Mouse (Mus musculus): ENCODE measurements around the gene Serp2. TPM values are rescaled to one million over a fixed set of nuclear protein-coding genes. Genes with fewer than 3 reads are reported as not detected.

Gene Serp2
- polyA plus RNA-seq, 1 experiment from 2014 or later: 7.3 TPM

- Histone ChIP-seq H3K4me1 (peaks cover 11% of the 10 kb centered on the region), H3K27me3 (no peaks in the 10 kb centered on the region), H3K9me3 (replicated peaks) (no peaks in the 10 kb centered on the region), H3K4me2 (replicated peaks) (no peak overlapping the region), H3K4me3 (replicated peaks) (no peak overlapping the region), H3K36me3 (no peaks in the 10 kb centered on the region), H3K9ac (no peak overlapping the region), H3K27ac (replicated peaks) (no peak overlapping the region)
- no peak for ATAC-seq (ENCODE audit: insufficient number of reproducible peaks, low FRiP score, low TSS enrichment, low read depth)
- WGBS: 32% methylated on average over 6 of the region's 6 CpGs
Measured at GRCm38 (mm10) chr14:76536921-76537320, 19.8 kb downstream of the Serp2 start.

DNA sequence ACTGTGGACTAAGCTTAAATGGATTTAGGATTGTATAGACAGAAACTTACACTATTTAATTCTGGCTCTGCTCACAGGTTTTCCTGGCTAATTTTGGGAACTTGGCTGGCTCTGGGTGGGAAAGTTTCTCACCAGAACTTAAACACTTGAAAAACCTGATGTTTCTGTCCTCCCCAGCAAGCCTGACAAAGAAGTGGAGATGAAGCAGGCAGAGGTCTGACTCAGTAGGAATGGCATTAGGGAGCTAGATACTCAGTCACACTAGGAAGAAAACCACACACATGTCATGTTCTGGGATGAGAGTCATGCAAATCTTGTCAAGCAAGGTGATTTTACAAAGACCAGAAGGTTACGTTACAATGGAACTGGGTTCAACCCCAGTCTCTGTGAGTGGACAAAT is 21.6 kb downstream of the Serp2 start:
- no peaks in the 10 kb centered on the region for H3K27me3 ChIP-seq
- no peak for ATAC-seq (ENCODE audit: insufficient number of reproducible peaks, low FRiP score, low TSS enrichment, low read depth)
- 86% methylated on average over 1 of the region's 1 CpGs for WGBS
- no peak overlapping the region for H3K4me2 ChIP-seq (replicated peaks)
- H3K4me3 ChIP-seq (replicated peaks): no peak overlapping the region
- no peaks in the 10 kb centered on the region for H3K9me3 ChIP-seq (replicated peaks)
- no peak overlapping the region for H3K27ac ChIP-seq (replicated peaks)
- H3K36me3 ChIP-seq: no peaks in the 10 kb centered on the region
- H3K9ac ChIP-seq: no peak overlapping the region
- peaks cover 11% of the 10 kb centered on the region for H3K4me1 ChIP-seq

DNA sequence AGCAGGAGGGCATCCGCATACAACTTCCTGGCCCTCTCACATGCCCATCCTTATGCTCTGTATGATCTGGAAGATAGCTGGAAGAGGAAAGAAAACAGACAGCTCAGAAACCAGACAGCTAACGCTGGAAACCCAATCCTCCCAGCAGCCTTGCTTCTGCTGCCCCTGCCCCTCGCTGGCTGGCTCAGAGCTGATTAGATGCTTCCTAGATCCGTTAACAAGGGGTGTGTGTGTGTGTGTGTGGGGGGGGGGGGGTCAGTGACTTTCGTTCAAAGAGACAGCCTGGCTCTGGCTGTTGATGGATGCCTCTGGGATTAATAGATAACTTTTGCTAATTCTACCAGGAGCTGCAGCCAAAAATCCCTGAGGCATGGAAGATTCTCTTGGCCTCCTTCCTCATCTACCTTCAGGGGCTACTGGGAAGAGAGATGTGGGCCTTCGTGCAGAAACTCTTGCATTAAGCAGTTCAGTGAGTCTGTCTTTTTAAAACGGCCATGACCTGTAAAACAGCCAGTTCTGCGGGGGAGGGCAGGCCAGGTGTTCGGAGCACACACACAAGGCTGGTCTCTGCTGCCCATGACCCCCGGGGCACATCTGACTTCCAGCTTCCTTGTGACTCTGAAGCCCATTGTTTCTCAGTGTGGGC is 23.4 kb downstream of the Serp2 start:
- no peaks in the 10 kb centered on the region for H3K27me3 ChIP-seq
- ATAC-seq (ENCODE audit: insufficient number of reproducible peaks, low FRiP score, low TSS enrichment, low read depth): no peak
- no peaks in the 10 kb centered on the region for H3K9me3 ChIP-seq (replicated peaks)
- peak overlapping the region; percentile 17 for H3K4me3 ChIP-seq (replicated peaks)
- H3K36me3 ChIP-seq: no peaks in the 10 kb centered on the region
- peaks cover 20% of the 10 kb centered on the region for H3K4me1 ChIP-seq
- H3K9ac ChIP-seq: no peak overlapping the region
- H3K4me2 ChIP-seq (replicated peaks): peak overlapping the region; percentile 39
- peak overlapping the region; percentile 55; the same call in 1 of the 2 replicates for H3K27ac ChIP-seq (replicated peaks)
- 8% methylated on average over 10 of the region's 10 CpGs for WGBS

DNA sequence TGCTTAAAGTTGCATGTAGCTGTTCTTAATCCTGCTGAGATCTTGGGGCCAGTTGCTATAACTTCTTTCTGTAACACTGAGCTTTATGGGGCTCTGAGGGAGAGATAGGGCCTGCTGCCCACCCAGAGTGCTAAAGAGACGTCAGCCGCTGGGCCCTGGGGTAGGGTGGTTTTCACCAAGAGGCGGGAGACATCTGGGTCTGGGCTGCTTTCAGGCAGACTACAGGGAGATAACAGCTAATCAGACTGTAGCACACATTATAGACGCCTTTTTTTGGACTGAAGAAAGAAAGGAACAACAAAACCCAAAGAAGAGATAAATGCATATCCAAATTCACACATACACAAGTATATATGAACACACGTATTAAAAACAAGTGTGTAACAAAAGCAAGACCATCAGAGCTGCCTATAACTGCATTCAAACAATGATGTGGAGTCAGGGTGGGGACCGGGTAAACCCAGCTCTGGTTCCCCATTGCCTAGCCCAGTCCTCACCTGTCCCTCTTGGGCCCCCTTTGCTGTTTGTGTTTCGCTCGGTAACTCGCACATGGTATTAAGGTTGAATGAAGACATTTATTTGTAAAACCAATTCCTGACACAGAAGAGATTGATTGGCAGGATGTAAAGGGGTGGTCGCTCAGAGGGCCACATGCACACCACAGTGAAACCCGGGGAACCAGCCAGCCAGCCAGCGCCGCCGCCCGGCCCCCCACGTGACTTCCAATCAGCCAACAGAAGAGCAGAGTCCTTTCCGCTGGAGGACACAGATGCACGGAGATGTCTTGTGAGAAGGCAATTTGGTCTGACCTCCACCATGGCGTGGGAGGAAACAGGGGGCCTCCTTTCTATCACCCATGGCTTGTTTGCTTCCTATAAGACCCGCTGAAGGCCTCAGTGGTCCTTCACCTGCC is 24.2 kb downstream of the Serp2 start:
- Histone ChIP-seq H3K27ac (replicated peaks) (peak overlapping the region; percentile 55; the same call in 1 of the 2 replicates), H3K27me3 (no peaks in the 10 kb centered on the region), H3K4me1 (peaks cover 28% of the 10 kb centered on the region), H3K36me3 (no peaks in the 10 kb centered on the region), H3K4me2 (replicated peaks) (peak overlapping the region; percentile 39), H3K9ac (no peak overlapping the region), H3K4me3 (replicated peaks) (peak overlapping the region; percentile 17), H3K9me3 (replicated peaks) (no peaks in the 10 kb centered on the region)
- ATAC-seq (ENCODE audit: insufficient number of reproducible peaks, low FRiP score, low TSS enrichment, low read depth): peak; percentile 48; the same call in 1 of the 2 replicates
- 30% methylated on average over 20 of the region's 20 CpGs for WGBS

DNA sequence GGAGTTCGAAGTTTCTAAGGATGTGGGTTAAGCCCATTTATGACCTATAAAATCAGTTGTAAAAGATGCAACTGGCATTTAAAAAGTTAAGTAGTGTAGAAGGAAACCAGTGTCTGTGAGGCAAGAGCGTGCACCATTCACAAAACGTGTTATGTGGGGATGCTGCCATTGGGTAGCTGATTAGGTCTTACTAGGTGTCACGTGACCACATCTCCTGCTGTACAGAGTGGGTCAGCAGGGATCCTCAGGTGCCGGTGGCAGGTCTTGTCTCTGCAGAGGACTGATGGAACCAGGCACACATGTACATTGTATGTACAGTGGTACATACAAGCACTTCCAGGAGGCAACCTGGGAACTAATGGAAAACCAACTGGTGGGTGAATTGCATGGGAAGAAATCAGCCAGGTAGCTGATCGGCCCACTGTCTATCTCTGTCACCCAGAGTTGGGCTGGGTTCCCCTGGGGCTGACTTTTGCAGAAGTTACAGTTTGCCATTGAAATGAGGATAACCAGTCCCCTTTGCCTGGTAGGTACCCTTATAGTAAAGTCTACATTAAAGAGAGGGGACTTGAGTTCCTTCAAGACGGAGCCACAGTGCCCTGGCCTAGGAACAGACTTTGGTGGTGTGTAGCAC is 25.5 kb downstream of the Serp2 start:
- Histone ChIP-seq H3K4me3 (replicated peaks) (no peak overlapping the region), H3K27me3 (no peaks in the 10 kb centered on the region), H3K9me3 (replicated peaks) (no peaks in the 10 kb centered on the region), H3K27ac (replicated peaks) (no peak overlapping the region), H3K4me1 (peaks cover 40% of the 10 kb centered on the region), H3K4me2 (replicated peaks) (no peak overlapping the region), H3K36me3 (no peaks in the 10 kb centered on the region), H3K9ac (no peak overlapping the region)
- 89% methylated on average over 7 of the region's 7 CpGs for WGBS
- no peak for ATAC-seq (ENCODE audit: insufficient number of reproducible peaks, low FRiP score, low TSS enrichment, low read depth)

DNA sequence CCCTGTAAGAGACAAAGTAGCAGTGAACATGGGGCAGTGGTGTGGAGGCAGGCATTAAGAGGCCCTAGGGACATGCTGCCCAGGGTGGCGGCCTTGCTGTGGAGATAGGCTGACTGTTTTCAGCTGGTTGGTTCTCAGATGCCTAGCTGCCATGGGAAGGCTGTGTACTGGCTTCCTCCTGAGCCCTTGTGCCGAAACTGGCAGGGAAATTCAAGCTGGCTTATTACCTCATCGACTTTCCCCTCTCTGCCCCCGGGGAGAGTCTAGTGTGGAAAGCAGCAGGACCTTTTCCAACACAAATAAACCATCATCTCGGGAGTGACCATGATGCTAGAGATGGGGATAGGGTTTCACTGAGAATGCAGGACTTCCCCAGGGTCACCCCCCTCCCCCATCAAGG is 28.0 kb downstream of the Serp2 start:
- Histone ChIP-seq H3K9me3 (replicated peaks) (no peaks in the 10 kb centered on the region), H3K27me3 (no peaks in the 10 kb centered on the region), H3K4me3 (replicated peaks) (no peak overlapping the region), H3K36me3 (no peaks in the 10 kb centered on the region), H3K4me1 (peaks cover 38% of the 10 kb centered on the region), H3K9ac (no peak overlapping the region), H3K27ac (replicated peaks) (peak overlapping the region; percentile 63), H3K4me2 (replicated peaks) (no peak overlapping the region)
- WGBS: 22% methylated on average over 5 of the region's 5 CpGs
- ATAC-seq (ENCODE audit: insufficient number of reproducible peaks, low FRiP score, low TSS enrichment, low read depth): peak; percentile 35; the same call in 1 of the 2 replicates

DNA sequence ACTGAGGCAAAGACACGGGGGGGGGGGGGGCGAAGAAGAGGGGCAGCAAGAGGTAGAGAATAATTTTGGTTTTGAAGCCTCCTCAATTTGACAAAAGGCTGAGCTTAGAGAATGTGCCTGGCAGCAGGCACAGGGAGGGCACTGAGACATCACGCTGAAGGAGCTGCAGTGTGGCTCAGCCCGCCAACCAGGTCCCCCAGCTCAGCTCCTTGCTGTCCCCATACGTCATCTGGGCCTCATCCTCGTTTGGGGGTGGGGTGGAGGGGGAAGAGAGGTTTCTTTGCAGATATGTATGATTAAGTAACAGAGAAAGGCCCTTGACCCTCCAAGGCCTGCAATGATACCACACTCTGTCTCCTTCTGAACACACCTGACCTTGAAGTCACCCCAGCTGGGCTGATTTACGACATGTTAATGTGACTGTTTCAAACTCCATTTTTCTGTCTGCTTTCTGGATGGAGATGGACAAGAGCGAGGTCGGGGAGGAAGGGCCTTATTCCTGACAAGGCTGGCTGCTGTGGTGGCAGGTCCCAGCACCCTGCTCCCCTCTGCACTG is 28.9 kb downstream of the Serp2 start:
- peaks cover 30% of the 10 kb centered on the region for H3K4me1 ChIP-seq
- no peak overlapping the region for H3K4me3 ChIP-seq (replicated peaks)
- H3K27ac ChIP-seq (replicated peaks): peak overlapping the region; percentile 28; the same call in 1 of the 2 replicates
- H3K9ac ChIP-seq: no peak overlapping the region
- 49% methylated on average over 9 of the region's 9 CpGs for WGBS
- H3K27me3 ChIP-seq: no peaks in the 10 kb centered on the region
- H3K9me3 ChIP-seq (replicated peaks): no peaks in the 10 kb centered on the region
- H3K4me2 ChIP-seq (replicated peaks): no peak overlapping the region
- no peak for ATAC-seq (ENCODE audit: insufficient number of reproducible peaks, low FRiP score, low TSS enrichment, low read depth)
- H3K36me3 ChIP-seq: no peaks in the 10 kb centered on the region

- H3K9me3 ChIP-seq (replicated peaks): no peaks in the 10 kb centered on the region
- ATAC-seq (ENCODE audit: insufficient number of reproducible peaks, low FRiP score, low TSS enrichment, low read depth): no peak
- H3K9ac ChIP-seq: no peak overlapping the region
- WGBS: 76% methylated on average over 20 of the region's 20 CpGs
- no peaks in the 10 kb centered on the region for H3K27me3 ChIP-seq
- no peak overlapping the region for H3K27ac ChIP-seq (replicated peaks)
- H3K36me3 ChIP-seq: no peaks in the 10 kb centered on the region
- H3K4me3 ChIP-seq (replicated peaks): no peak overlapping the region
- peaks cover 29% of the 10 kb centered on the region for H3K4me1 ChIP-seq
- no peak overlapping the region for H3K4me2 ChIP-seq (replicated peaks)
Measured at GRCm38 (mm10) chr14:76527030-76527719, 29.5 kb downstream of the Serp2 start.

DNA sequence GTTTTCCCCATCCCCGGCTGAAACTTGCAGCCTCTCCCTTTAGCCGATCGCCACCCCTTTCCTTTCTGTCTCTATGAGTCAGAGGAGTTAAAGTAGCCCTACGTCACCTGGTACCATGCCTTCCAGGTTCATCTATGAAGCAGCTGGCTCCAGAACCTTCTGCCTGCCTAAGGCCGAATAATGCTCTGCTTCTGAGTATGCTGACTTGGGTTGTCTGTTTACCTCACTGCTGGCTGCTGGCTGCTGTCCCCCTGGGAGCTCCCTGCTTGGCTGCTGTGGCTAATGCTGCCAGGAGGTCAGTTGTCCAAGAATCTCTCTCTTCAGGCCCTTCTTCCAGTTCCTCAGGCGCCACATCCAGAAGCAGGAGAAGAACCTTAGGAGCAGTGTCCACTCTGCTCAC is 30.2 kb downstream of the Serp2 start:
- Histone ChIP-seq H3K4me3 (replicated peaks) (no peak overlapping the region), H3K4me2 (replicated peaks) (no peak overlapping the region), H3K9ac (no peak overlapping the region), H3K36me3 (no peaks in the 10 kb centered on the region), H3K27ac (replicated peaks) (no peak overlapping the region), H3K27me3 (no peaks in the 10 kb centered on the region), H3K9me3 (replicated peaks) (no peaks in the 10 kb centered on the region), H3K4me1 (peaks cover 29% of the 10 kb centered on the region)
- ATAC-seq (ENCODE audit: insufficient number of reproducible peaks, low FRiP score, low TSS enrichment, low read depth): no peak
- 77% methylated on average over 6 of the region's 6 CpGs for WGBS

- Histone ChIP-seq H3K36me3 (no peaks in the 10 kb centered on the region), H3K4me3 (replicated peaks) (no peak overlapping the region), H3K4me1 (peaks cover 21% of the 10 kb centered on the region), H3K27me3 (no peaks in the 10 kb centered on the region), H3K27ac (replicated peaks) (no peak overlapping the region), H3K4me2 (replicated peaks) (no peak overlapping the region), H3K9ac (no peak overlapping the region), H3K9me3 (replicated peaks) (no peaks in the 10 kb centered on the region)
- no peak for ATAC-seq (ENCODE audit: insufficient number of reproducible peaks, low FRiP score, low TSS enrichment, low read depth)
- WGBS: 81% methylated on average over 1 of the region's 1 CpGs
Measured at GRCm38 (mm10) chr14:76523344-76523743, 33.3 kb downstream of the Serp2 start.

Measured in embryonic facial prominence, embryonic 15.5 days (tissue).